In the genomic region with DNA sequence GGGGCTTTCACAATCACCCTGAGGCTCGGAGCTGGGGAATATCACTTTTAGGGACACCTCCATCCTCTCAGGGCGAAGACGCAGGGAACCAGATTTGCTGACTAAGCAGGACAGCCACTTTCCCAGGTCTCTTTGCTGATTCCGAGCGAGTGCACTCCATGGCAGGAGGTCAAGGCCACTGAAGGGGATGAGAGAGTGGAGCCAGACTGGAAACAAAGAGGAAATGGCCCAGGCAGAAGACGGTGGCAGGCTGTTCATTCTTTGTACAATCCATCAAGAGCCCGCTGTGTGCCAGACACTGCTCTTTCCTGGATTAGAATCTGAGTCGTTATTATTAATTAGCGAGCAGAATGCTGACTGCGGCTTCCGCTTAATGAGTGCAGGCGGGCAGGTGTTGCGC, we compare ENCODE assay signal across 10 mouse cellular contexts.
DNase-seq lines count a peak whose midpoint lies in the region; ATAC-seq lines count a peak whose summit lies in the region.
"Had no signal": no experiment of that assay in that cellular context is flagged by ENCODE, and none has a peak within 500 bp of the region (broad histone marks: within the 10 kb centered on the region; RNA-seq: fewer than 3 reads in every experiment).

No protein-coding gene starts in this region.

- H3K9me3 ChIP-seq in midbrain, embryonic 10.5 days (replicated peaks) = no peaks in the 10 kb centered on the region
- no peaks in the 10 kb centered on the region for H3K9me3 ChIP-seq in midbrain, embryonic 13.5 days
- H3K9me3 ChIP-seq: stomach, embryonic 15.5 days had no signal

- H3K36me3 ChIP-seq in midbrain, embryonic 10.5 days = no peaks in the 10 kb centered on the region
- H3K36me3 ChIP-seq in midbrain, embryonic 13.5 days = no peaks in the 10 kb centered on the region
- H3K36me3 ChIP-seq: stomach, embryonic 15.5 days had no signal

- peaks cover 68% of the 10 kb centered on the region for H3K4me1 ChIP-seq in midbrain, embryonic 10.5 days
- H3K4me1 ChIP-seq in midbrain, embryonic 13.5 days (replicated peaks) = peaks cover 43% of the 10 kb centered on the region

- ATAC-seq in midbrain, embryonic 13.5 days = no peak
- ATAC-seq in granulocyte monocyte progenitor cell, adult 5-6 weeks (replicated peaks; ENCODE audit: poor library complexity, severe bottlenecking) = no peak
- ATAC-seq: intestine, embryonic 16.5 days had no signal

- 83% methylated on average over 13 of the region's 13 CpGs for WGBS in midbrain, embryonic 10.5 days
- 66% methylated on average over 13 of the region's 13 CpGs for WGBS in midbrain, embryonic 13.5 days

- H3K4me2 ChIP-seq in midbrain, embryonic 13.5 days (replicated peaks) = no peak overlapping the region
- H3K4me2 ChIP-seq: stomach, embryonic 15.5 days had no signal

- DNase-seq in cerebellum, adult 9-11 months = peak; percentile 70
- no peak for DNase-seq in cerebellum, adult 11 months
- DNase-seq in midbrain, embryonic 10.5 days (ENCODE audit: low spot score) = no peak
- DNase-seq in kidney, postnatal 14 days = peak; percentile 56
- no peak for DNase-seq in right cerebral cortex, adult 2 months (ENCODE audit: low spot score in 2 of 2)
- DNase-seq in urinary bladder, postnatal 4 days (ENCODE audit: low spot score in 2 of 2) = no peak

- H3K27ac ChIP-seq in midbrain, embryonic 10.5 days (replicated peaks) = peak overlapping the region; percentile 87
- H3K27ac ChIP-seq in midbrain, embryonic 13.5 days = no peak overlapping the region
- H3K27ac ChIP-seq: stomach, embryonic 15.5 days had no signal

- H3K4me3 ChIP-seq in midbrain, embryonic 10.5 days = no peak overlapping the region
- H3K4me3 ChIP-seq in midbrain, embryonic 13.5 days (replicated peaks) = no peak overlapping the region
- H3K4me3 ChIP-seq: stomach, embryonic 15.5 days had no signal

- no peaks in the 10 kb centered on the region; the same call in 1 of the 2 replicates for H3K27me3 ChIP-seq in midbrain, embryonic 10.5 days (ENCODE audit: low read depth, poor library complexity, severe bottlenecking)
- H3K27me3 ChIP-seq in midbrain, embryonic 13.5 days = 0 out of 2 replicates have a peak, but pooled peaks cover 6% of the 10 kb centered on the region
- H3K27me3 ChIP-seq: stomach, embryonic 15.5 days had no signal

- no peak overlapping the region for H3K9ac ChIP-seq in midbrain, embryonic 13.5 days (replicated peaks)
- H3K9ac ChIP-seq: stomach, embryonic 15.5 days had no signal

Comparison
In these comparisons a context has a peak if more than half of its experiments do, and no peak if none do; other contexts are left out.
1. DNase-seq: peak in cerebellum, adult 9-11 months (single experiment) and kidney, postnatal 14 days (single experiment); none in cerebellum, adult 11 months (single experiment), midbrain, embryonic 10.5 days (single experiment), right cerebral cortex, adult 2 months (0 of 2) and urinary bladder, postnatal 4 days (0 of 2).